Mouse (Mus musculus): ENCODE results near the gene Mcm2.

GRCm38 (mm10) chr6:88938664-88939055 is 40.1 kb upstream of the Mcm2 start:
- TF ChIP-seq POLR2A (IDR thresholded peaks at IDR 0.05; ENCODE audit: low read depth, low read length) (no peak), CTCF (IDR thresholded peaks at IDR 0.05; ENCODE audit: borderline replicate concordance, insufficient read depth, low read length) (no peak)
